Comparison of ENCODE assay signal across 9 mouse cellular contexts in the genomic region with DNA sequence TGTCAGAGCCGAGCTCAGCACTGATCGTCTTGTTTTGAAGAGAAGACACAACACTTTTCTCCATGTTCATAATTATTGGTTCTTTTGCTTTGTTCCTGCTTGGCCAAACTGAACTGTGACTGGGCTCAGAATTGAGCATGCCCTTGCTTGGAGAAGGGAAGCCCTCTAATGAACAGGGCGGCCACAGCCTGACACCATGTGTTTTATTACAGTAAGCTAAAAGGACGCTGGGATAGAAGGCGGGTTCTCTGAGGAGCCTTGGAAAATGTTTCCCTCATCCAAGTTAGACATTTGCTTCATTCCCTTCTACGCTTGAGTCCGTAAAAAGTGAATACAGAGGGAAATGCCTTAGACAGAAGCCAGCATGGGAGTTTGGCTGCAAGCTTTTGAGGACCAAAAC. TPM values are rescaled to one million over a fixed set of nuclear protein-coding genes. Genes with fewer than 3 reads are reported as not detected.
DNase-seq lines count a peak whose midpoint lies in the region; ATAC-seq and TF ChIP-seq lines count a peak whose summit lies in the region.
"Had no signal": no experiment of that assay in that cellular context is flagged by ENCODE, and none has a peak within 500 bp of the region (broad histone marks: within the 10 kb centered on the region; RNA-seq: fewer than 3 reads in every experiment).

No protein-coding gene starts in this region.

- TF ChIP-seq POLR2A in spleen, adult 2 months (IDR thresholded peaks at IDR 0.05; ENCODE audit: low read depth, low read length): no peak

- H3K27me3 ChIP-seq in spleen, adult 2 months (ENCODE audit: control insufficient read depth, insufficient read depth, low read length): no peaks in the 10 kb centered on the region
- H3K27me3 ChIP-seq in stomach, postnatal 0 days (ENCODE audit: control insufficient read depth, insufficient read depth, low read length): no peaks in the 10 kb centered on the region

- no peak for TF ChIP-seq EP300 in stomach, postnatal 0 days (optimal IDR thresholded peaks at IDR 0.05)

- H3K4me1 ChIP-seq in spleen, adult 2 months (ENCODE audit: control insufficient read depth, insufficient read depth, insufficient read length): peaks cover 2% of the 10 kb centered on the region; the same call in 1 of the 2 replicates
- no peaks in the 10 kb centered on the region for H3K4me1 ChIP-seq in stomach, postnatal 0 days (replicated peaks; ENCODE audit: control insufficient read depth, insufficient read depth)

- 80% methylated on average over 7 of the region's 7 CpGs for WGBS in spleen, adult 2 months
- 62% methylated on average over 7 of the region's 7 CpGs for WGBS in stomach, postnatal 0 days

- no peak overlapping the region for H3K4me2 ChIP-seq in stomach, postnatal 0 days (replicated peaks; ENCODE audit: low read depth)

- TF ChIP-seq CTCF in spleen, adult 2 months (IDR thresholded peaks at IDR 0.05; ENCODE audit: extremely low read depth, insufficient read depth, insufficient read length, insufficient replicate concordance): no peak
- TF ChIP-seq CTCF in stomach, postnatal 0 days (IDR thresholded peaks at IDR 0.05; ENCODE audit: low read depth): no peak

- no peaks in the 10 kb centered on the region for H3K9me3 ChIP-seq in stomach, postnatal 0 days (ENCODE audit: control insufficient read depth, low read length)

- no peaks in the 10 kb centered on the region for H3K36me3 ChIP-seq in spleen, adult 2 months (ENCODE audit: control insufficient read depth, insufficient read depth, low read length)
- H3K36me3 ChIP-seq in stomach, postnatal 0 days (ENCODE audit: control insufficient read depth, insufficient read depth, low read length): no peaks in the 10 kb centered on the region

- peak; percentile 47 for DNase-seq in gastrocnemius, adult 18-20 months (ENCODE audit: low spot score)
- no peak for DNase-seq in gastrocnemius, postnatal 10 days
- DNase-seq in spleen, adult 2 months (ENCODE audit: low read depth in 1 of 2, low spot score in 2 of 2): no peak
- no peak for DNase-seq in spleen, postnatal 10 days (ENCODE audit: low spot score in 2 of 2)
- peak; percentile 49 for DNase-seq in kidney, postnatal 14 days
- no peak for DNase-seq in stomach, postnatal 0 days (ENCODE audit: low spot score)
- DNase-seq in frontal cortex, adult 2 months (ENCODE audit: extremely low spot score in 1 of 2, low spot score in 1 of 2): no peak
- no peak for DNase-seq in right cerebral cortex, adult 2 months (ENCODE audit: low spot score in 2 of 2)

- no peak overlapping the region for H3K4me3 ChIP-seq in spleen, adult 2 months (ENCODE audit: extremely low read depth, insufficient read depth, insufficient read length)
- no peak overlapping the region for H3K4me3 ChIP-seq in stomach, postnatal 0 days (ENCODE audit: low read depth, low read length)
- H3K4me3 ChIP-seq: megakaryocyte, embryonic 14.5 days had no signal

- H3K9ac ChIP-seq in stomach, postnatal 0 days (ENCODE audit: low read length): 0 out of 2 replicates have a peak overlapping the region, but pooled peaks have one; percentile 23

- 0 out of 2 replicates have a peak overlapping the region, but pooled peaks have one; percentile 8 for H3K27ac ChIP-seq in spleen, adult 2 months (ENCODE audit: insufficient read depth, low read length)
- H3K27ac ChIP-seq in stomach, postnatal 0 days (replicated peaks): peak overlapping the region; percentile 85

- ATAC-seq in stomach, postnatal 0 days (ENCODE audit: low FRiP score, low TSS enrichment): no peak

RNA-seq across cellular contexts. Expression of a gene that starts 1.9 kb away (rescaled TPM):
- 10 to 100 TPM; 83.4 to 98.3 TPM for total RNA-seq in gastrocnemius, adult 18-20 months (2021)
- 10 to 100 TPM; 76.9 to 79.3 TPM for total RNA-seq in gastrocnemius, postnatal 10 days (2021)
- polyA plus RNA-seq in spleen, adult 2 months (2012; rRNA removed): 27.2 and 46.3 TPM in 2 replicates
- polyA plus RNA-seq in stomach, postnatal 0 days (2015; fragmentation: Nextera tagmentation; extraction: Ambion mirVana): 92.8 and 99.7 TPM in 2 replicates
- 72.0 and 89.3 TPM in 2 replicates for polyA plus RNA-seq in frontal cortex, adult 2 months (2012; rRNA removed)

RNA-seq across cellular contexts. Expression of a gene that starts 37.6 kb away (rescaled TPM):
- total RNA-seq in gastrocnemius, adult 18-20 months (2021): 10 to 100 TPM; 41.6 to 82.1 TPM
- total RNA-seq in gastrocnemius, postnatal 10 days (2021): 10 to 100 TPM; 14.0 to 18.3 TPM
- polyA plus RNA-seq in spleen, adult 2 months (2012; rRNA removed): 0.14 and 0.32 TPM in 2 replicates
- 1.0 TPM in 2 replicates for polyA plus RNA-seq in stomach, postnatal 0 days (2015; fragmentation: Nextera tagmentation; extraction: Ambion mirVana)
- 433 and 468 TPM in 2 replicates for polyA plus RNA-seq in frontal cortex, adult 2 months (2012; rRNA removed)

Comparison
In these comparisons a context has a peak if more than half of its experiments do, and no peak if none do; other contexts are left out.
1. DNase-seq: peak in gastrocnemius, adult 18-20 months (single experiment) and kidney, postnatal 14 days (single experiment); none in gastrocnemius, postnatal 10 days (single experiment), spleen, adult 2 months (0 of 2), spleen, postnatal 10 days (0 of 2), stomach, postnatal 0 days (single experiment), frontal cortex, adult 2 months (0 of 2) and right cerebral cortex, adult 2 months (0 of 2).
2. RNA of a gene that starts 37.6 kb away (polyA plus RNA-seq): 433 to 468 TPM in frontal cortex, adult 2 months; 1.0 TPM in stomach, postnatal 0 days and 0.14 to 0.32 TPM in spleen, adult 2 months; every median in the first group is over 100 times any median in the second.